Mouse (Mus musculus) liver, embryonic 11.5 days (tissue): Measurements from ENCODE around the gene Rab3a. TPM values are rescaled to one million over a fixed set of nuclear protein-coding genes. Genes with fewer than 3 reads are reported as not detected.

Source experiments
- ATAC-seq: fragments of 200-750 bp; cut with Nextera tagmentation; replicated peaks from 2 replicates; pipeline ENCODE4 v1.8.0; 2017; ENCODE audit warnings: moderate number of reproducible peaks, mild to moderate bottlenecking, moderate TSS enrichment, moderate library complexity; ENCODE audit not compliant: low FRiP score
- DNase-seq: peaks from one replicate; pipeline ENCODE4 v3.0.0-alpha.2; 2017; ENCODE audit warnings: low spot score
- H3K27ac ChIP-seq: fragments of 300-500 bp; sonication (generic); 2 replicates; pipeline ENCODE4 v1.5.1; 2014; ENCODE audit warnings: mild to moderate bottlenecking, low read depth, low read length, control low read depth
- H3K27me3 ChIP-seq: fragments of 300-500 bp; sonication (generic); replicated peaks from 2 replicates; pipeline ENCODE4 v1.6.1; 2014; ENCODE audit warnings: low read length, mixed read lengths; ENCODE audit not compliant: control insufficient read depth, insufficient read depth
- H3K36me3 ChIP-seq: fragments of 300-500 bp; sonication (generic); 2 replicates; pipeline ENCODE4 v1.6.1; 2014; ENCODE audit warnings: mild to moderate bottlenecking, low read length, moderate library complexity, mixed read lengths; ENCODE audit not compliant: control insufficient read depth, insufficient read depth
- H3K4me1 ChIP-seq: fragments of 300-500 bp; sonication (generic); replicated peaks from 2 replicates; pipeline ENCODE4 v1.6.1; 2014; ENCODE audit warnings: low read length, mixed read lengths; ENCODE audit not compliant: control insufficient read depth, insufficient read depth
- H3K4me2 ChIP-seq: fragments of 300-500 bp; sonication (generic); 2 replicates; pipeline ENCODE4 v1.6.1; 2014; ENCODE audit warnings: mild to moderate bottlenecking, control low read depth, moderate library complexity
- H3K4me3 ChIP-seq: fragments of 300-500 bp; sonication (generic); 2 replicates; pipeline ENCODE4 v1.5.1; 2014; ENCODE audit warnings: low read depth, low read length, control low read depth
- H3K9ac ChIP-seq: fragments of 300-500 bp; sonication (generic); 2 replicates; pipeline ENCODE4 v1.6.1; 2014; ENCODE audit warnings: low read depth, low read length, control low read depth
- H3K9me3 ChIP-seq: fragments of 300-500 bp; sonication (generic); 2 replicates; pipeline ENCODE4 v1.6.1; 2016; ENCODE audit warnings: low read length, inconsistent platforms, mixed read lengths; ENCODE audit not compliant: control insufficient read depth
- WGBS: fragments of 180-500 bp; shearing (Covaris S2); extraction: QIAGEN DNeasy Blood & Tissue Kit; methylation state at CpG from one replicate; pipeline ENCODE4 v1.1.7; 2014; 5-methylcytosine and 5-hydroxymethylcytosine counted together
- polyA plus RNA-seq: library from polyadenylated mRNA; unstranded; fragments of >200 nt; fragmentation: Nextera tagmentation; extraction: Ambion mirVana; gene quantifications from 2 replicates; pipeline ENCODE4 v1.2.1, GENCODE M21; 2014

Rab3a gene
- polyA plus RNA-seq, 1 experiment from 2014 or later = 6.3 TPM

DNA sequence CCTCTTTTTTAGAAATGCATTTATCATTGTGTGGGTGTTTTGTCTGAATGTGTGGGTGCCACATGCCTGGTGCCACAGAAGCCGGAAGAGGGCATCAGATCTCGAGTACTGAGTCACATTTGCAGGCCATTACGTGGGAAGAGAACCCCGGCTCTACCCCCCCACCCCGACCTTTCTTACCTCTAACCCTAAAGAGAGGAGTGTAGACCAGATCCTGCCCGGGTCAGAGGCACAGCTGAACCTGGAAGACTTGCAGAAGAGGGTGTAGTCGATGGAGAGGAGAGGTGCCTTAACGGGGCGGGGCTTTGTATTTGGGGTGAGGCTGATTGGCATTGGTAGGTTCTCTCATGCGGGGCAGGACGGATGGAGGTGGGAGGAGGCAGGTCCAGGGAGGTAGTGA is 9.7 kb upstream of the Rab3a start:
- no peak overlapping the region for H3K4me3 ChIP-seq
- DNase-seq (no peak), ATAC-seq (no peak)
- H3K9ac ChIP-seq = no peak overlapping the region
- no peak overlapping the region for H3K27ac ChIP-seq
- no peaks in the 10 kb centered on the region for H3K36me3 ChIP-seq
- 34% methylated on average over 11 of the region's 11 CpGs for WGBS
- H3K9me3 ChIP-seq = no peaks in the 10 kb centered on the region
- H3K4me1 ChIP-seq = peaks cover 12% of the 10 kb centered on the region
- H3K27me3 ChIP-seq = peaks cover 92% of the 10 kb centered on the region
- no peak overlapping the region for H3K4me2 ChIP-seq

DNA sequence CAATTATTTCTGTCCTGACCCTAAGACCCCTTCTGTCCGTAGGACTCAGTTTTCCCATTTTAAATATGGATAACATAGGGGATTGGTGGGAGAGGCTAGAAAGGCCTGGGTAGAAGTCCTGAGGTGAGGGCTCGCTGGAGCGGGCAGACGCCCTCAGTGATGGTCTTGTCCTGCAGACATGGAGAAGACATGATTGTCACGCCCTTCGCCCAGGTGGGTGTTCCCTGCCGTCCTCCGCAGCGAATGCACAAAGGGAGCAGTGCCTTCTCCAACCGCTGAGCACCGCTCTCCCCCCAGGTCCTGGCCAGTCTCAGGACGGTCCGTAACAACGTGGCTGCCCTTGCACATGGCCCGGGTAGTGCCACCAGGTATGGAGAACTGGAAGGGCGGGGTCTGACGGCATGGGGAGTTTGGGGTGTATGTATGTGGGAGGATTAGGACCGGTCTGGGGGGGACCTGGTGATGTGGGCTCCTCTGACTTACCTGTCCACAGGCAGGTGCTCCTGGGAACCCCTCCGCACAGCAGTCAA is 8.7 kb upstream of the Rab3a start:
- H3K9me3 ChIP-seq = no peaks in the 10 kb centered on the region
- no peak overlapping the region for H3K9ac ChIP-seq
- no peak overlapping the region for H3K4me3 ChIP-seq
- peaks cover 91% of the 10 kb centered on the region for H3K27me3 ChIP-seq
- H3K27ac ChIP-seq = no peak overlapping the region
- peaks cover 12% of the 10 kb centered on the region for H3K4me1 ChIP-seq
- 40% methylated on average over 19 of the region's 19 CpGs for WGBS
- H3K36me3 ChIP-seq = no peaks in the 10 kb centered on the region
- H3K4me2 ChIP-seq = no peak overlapping the region
- ATAC-seq (no peak), DNase-seq (no peak)

DNA sequence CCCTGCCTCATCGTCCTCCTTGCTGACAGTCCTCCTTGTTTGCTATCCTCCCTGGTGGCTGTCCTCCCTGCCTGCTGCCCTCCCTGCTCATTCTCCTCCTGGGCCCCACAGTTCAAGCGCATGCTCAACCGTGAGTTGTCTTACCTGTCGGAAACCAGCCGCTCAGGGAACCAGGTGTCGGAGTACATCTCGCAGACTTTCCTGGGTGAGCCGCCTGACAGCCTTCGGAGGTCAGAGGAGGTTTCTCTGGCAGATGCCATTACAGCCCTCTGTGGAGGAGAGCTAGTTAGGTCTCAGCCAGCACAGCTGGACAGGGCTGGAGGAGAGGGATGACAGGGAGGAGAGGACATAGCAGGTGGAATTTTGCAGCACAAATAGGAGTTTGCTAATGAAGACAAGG is 7.8 kb upstream of the Rab3a start:
- no peak overlapping the region for H3K4me2 ChIP-seq
- H3K9me3 ChIP-seq = no peaks in the 10 kb centered on the region
- no peaks in the 10 kb centered on the region for H3K36me3 ChIP-seq
- WGBS = 59% methylated on average over 9 of the region's 9 CpGs
- peaks cover 84% of the 10 kb centered on the region for H3K27me3 ChIP-seq
- H3K27ac ChIP-seq = no peak overlapping the region
- H3K4me1 ChIP-seq = peaks cover 12% of the 10 kb centered on the region
- DNase-seq = no peak
- H3K4me3 ChIP-seq = no peak overlapping the region
- no peak for ATAC-seq
- no peak overlapping the region for H3K9ac ChIP-seq

DNA sequence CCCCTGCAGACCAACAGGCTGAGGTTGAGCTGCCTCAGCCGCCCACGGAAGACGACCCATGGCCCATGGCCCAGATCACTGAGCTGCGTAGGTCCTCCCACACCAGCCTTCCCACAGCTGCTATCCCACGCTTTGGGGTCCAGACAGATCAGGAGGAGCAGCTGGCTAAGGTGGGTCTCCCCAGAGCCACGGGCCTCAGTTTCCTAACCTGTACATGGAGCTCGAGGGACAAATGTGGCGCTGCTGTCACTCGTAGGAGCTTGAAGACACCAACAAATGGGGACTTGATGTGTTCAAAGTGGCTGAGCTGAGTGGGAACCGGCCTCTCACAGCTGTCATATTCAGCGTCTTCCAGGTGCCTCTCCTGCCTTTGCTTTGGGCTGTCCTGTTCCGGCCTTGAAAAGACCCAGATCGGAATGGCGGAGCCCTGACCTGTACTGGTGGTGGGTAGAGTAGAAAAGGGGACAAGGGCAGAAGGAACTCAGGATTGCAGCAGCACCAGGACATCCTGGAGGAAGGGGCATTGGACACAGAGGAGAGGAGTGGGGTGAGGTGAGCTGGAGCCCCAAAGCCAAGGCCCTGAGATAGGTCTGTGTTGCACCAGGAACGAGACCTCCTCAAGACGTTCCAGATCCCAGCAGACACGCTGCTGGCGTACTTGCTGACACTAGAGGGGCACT is 7.1 kb upstream of the Rab3a start:
- Histone ChIP-seq H3K36me3 (no peaks in the 10 kb centered on the region), H3K9me3 (no peaks in the 10 kb centered on the region), H3K4me3 (no peak overlapping the region), H3K27ac (no peak overlapping the region), H3K27me3 (peaks cover 77% of the 10 kb centered on the region), H3K9ac (no peak overlapping the region), H3K4me1 (peaks cover 10% of the 10 kb centered on the region; the same call in 1 of the 2 replicates), H3K4me2 (no peak overlapping the region)
- WGBS = 78% methylated on average over 18 of the region's 18 CpGs
- DNase-seq (no peak), ATAC-seq (no peak)

DNA sequence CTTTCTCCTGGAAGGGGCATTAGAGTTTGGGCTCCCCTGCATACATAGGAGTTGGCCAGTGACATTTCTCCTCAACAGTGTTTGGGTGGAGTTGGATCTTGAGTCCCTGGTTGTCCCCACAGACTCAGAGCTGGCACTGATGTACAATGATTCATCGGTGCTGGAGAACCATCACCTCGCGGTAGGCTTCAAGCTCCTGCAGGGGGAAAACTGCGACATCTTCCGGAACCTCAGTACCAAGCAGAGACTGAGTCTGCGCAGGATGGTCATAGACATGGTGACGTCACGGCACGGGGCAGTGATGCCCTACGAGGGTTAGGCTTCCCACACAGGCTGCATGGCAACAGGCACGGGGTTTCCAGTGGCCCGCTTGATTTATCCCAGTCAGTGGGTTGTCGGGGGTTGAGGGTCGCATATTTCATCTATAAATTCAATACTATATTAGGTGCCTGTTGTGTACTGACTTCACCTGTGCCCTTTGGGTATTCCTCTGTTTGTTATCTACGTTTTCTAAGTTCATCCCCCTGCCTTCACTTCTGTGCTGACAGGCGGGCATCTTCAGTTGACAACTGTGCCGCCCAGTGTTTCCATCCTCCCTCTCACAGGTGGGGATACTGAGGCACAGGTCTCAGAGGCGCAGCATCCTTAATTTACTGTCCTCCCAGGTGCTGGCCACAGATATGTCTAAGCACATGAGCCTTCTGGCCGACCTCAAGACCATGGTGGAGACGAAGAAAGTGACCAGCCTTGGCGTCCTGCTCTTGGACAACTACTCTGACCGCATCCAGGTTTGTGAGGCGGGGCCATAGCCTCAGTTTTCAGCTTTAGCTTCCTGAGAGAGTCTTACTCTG is 6.0 kb upstream of the Rab3a start:
- Histone ChIP-seq H3K4me2 (no peak overlapping the region), H3K4me3 (no peak overlapping the region), H3K9me3 (no peaks in the 10 kb centered on the region), H3K27ac (no peak overlapping the region), H3K27me3 (peaks cover 66% of the 10 kb centered on the region), H3K4me1 (peaks cover 14% of the 10 kb centered on the region), H3K9ac (no peak overlapping the region), H3K36me3 (no peaks in the 10 kb centered on the region)
- DNase-seq (no peak), ATAC-seq (no peak)
- 74% methylated on average over 23 of the region's 23 CpGs for WGBS

DNA sequence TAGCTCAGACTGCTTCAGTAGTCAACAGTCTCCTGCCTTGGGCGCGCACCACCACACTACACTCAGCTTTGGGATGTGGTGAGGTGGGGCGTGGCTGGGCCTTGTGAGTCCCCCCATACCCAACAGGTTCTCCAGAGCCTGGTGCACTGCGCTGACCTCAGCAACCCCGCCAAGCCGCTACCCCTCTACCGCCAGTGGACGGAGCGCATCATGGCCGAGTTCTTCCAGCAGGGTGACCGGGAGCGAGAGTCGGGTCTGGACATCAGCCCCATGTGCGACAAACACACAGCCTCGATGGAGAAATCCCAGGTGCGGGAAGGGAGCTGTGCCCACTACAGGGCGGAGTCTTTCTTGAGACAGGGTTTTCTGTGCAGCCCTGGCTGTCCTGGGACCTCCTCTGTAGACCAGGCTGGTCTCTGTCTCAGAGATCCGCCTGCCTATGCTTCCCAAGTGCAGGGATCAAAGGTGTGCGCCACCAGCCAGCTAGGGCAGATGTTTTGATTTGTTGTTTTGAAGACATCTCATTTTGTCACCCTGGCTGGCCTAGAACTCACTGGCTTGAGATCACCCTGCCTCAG is 5.3 kb upstream of the Rab3a start:
- no peak overlapping the region for H3K4me2 ChIP-seq
- 73% methylated on average over 19 of the region's 19 CpGs for WGBS
- ATAC-seq (no peak), DNase-seq (no peak)
- peaks cover 14% of the 10 kb centered on the region for H3K4me1 ChIP-seq
- H3K9ac ChIP-seq = no peak overlapping the region
- no peak overlapping the region for H3K27ac ChIP-seq
- H3K9me3 ChIP-seq = no peaks in the 10 kb centered on the region
- H3K27me3 ChIP-seq = peaks cover 59% of the 10 kb centered on the region
- H3K4me3 ChIP-seq = no peak overlapping the region
- H3K36me3 ChIP-seq = no peaks in the 10 kb centered on the region

DNA sequence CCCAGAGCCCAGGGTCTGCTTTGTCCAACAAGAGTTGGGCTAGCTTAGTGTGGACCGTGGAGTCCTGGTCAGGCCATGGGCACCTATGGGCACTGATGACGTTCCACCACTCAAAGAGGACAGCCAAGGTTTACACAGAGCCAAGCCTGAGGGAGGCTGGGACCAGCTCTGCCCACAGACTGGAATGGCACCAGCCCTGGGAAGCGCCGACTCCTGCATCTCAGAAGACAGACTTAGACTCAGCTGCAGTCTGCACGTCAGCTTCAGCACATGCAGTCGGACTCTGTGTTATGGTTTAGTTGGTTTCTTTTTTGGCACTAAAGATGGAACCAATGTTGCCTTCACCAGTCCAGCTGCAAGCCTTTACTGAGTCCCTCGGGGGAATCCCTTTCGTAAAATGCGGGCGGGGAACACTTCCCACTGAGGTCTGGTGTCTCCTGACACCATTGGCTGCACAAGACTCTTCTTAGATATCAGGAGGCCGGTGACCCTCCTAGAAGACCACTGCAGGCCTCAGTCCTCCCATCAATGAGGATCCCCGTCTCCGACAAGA is 4.3 kb upstream of the Rab3a start:
- Histone ChIP-seq H3K4me1 (peaks cover 19% of the 10 kb centered on the region), H3K9me3 (no peaks in the 10 kb centered on the region), H3K4me3 (no peak overlapping the region), H3K4me2 (no peak overlapping the region), H3K27me3 (peaks cover 49% of the 10 kb centered on the region), H3K27ac (no peak overlapping the region), H3K9ac (no peak overlapping the region), H3K36me3 (no peaks in the 10 kb centered on the region)
- 79% methylated on average over 13 of the region's 13 CpGs for WGBS
- ATAC-seq (no peak), DNase-seq (no peak)

DNA sequence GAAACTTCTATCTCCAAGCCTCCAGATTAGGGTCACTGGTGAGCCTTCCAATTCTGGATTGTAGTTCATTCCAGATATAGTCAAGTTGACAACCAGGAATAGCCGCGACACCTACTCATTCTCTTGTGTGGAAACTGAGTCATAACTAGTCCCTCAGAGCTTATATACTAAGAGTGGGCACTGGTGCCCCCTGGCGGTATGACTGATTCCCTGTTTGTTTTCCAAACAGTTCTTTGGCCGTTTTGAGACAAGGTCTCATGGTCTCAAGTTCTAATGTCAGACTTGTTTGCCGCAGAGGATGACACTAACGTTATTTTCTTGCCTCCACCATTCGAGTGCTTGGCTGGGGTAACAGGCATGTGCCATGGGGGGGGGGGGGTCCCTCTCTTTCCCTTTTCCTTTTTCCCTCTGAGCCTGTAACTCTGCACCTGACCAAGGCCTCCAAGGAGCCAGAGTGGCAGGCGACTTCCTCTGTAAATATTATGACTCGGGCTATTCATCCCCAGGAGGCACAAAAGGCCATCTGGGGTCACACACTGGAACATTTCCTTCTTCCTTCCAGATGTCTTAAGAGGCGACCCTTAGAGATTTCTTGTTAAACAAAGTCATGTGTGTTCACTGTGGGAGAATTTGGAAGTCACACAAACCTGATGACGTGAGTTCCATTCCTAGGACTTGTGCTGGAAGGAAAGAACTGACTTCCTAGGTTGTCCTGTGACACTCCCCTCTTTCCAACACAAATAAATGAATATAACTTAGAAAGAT is 2.3 kb upstream of the Rab3a start:
- Histone ChIP-seq H3K4me1 (peaks cover 24% of the 10 kb centered on the region), H3K9me3 (no peaks in the 10 kb centered on the region), H3K9ac (no peak overlapping the region), H3K36me3 (no peaks in the 10 kb centered on the region; the same call in 1 of the 2 replicates), H3K4me2 (peak overlapping the region; percentile 68; the same call in 1 of the 2 replicates), H3K4me3 (no peak overlapping the region), H3K27me3 (peaks cover 30% of the 10 kb centered on the region), H3K27ac (peak overlapping the region; percentile 67; the same call in 1 of the 2 replicates)
- WGBS = 27% methylated on average over 11 of the region's 11 CpGs
- no peak for ATAC-seq
- no peak for DNase-seq
